Mouse (Mus musculus): ENCODE results near the gene Pacsin2. TPM values are rescaled to one million over a fixed set of nuclear protein-coding genes. Genes with fewer than 3 reads are reported as not detected.

The Pacsin2 gene
- polyA plus RNA-seq, 1 experiment: 42.5 TPM

DNA sequence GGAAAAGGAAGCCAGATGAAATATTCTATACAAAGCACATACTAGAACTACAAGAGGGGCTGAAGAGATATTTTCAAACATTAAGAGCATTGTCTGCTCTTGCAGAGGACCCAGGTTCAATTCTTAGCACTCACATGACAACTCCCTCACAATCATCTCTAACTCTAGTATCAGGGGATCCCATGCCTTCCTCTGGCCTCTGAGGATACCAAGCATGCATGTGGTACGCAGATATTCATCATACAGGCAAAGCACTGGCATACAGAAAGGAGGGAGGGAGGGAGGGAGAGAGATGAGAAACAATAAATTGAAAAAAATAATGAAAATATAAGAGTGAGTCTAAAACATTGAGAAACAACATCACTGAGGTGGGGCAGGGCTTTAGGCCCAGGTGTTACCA, 35.8 kb downstream of the Pacsin2 start:
- Histone ChIP-seq H3K27ac (replicated peaks; ENCODE audit: low read depth, low read length) (no peak overlapping the region), H3K4me1 (ENCODE audit: control insufficient read depth, insufficient read depth, insufficient read length, low read length) (peaks cover 37% of the 10 kb centered on the region), H3K4me3 (ENCODE audit: insufficient read depth, low read depth, low read length) (no peak overlapping the region)

GRCm38 (mm10) chr15:83427294-83428163, 36.9 kb downstream of the Pacsin2 start:
- H3K27ac ChIP-seq (replicated peaks; ENCODE audit: low read depth, low read length): peak overlapping the region; percentile 23; the same call in 1 of the 2 replicates
- H3K4me1 ChIP-seq (ENCODE audit: control insufficient read depth, insufficient read depth, insufficient read length, low read length): peaks cover 36% of the 10 kb centered on the region
- no peak overlapping the region for H3K4me3 ChIP-seq (ENCODE audit: insufficient read depth, low read depth, low read length)

DNA sequence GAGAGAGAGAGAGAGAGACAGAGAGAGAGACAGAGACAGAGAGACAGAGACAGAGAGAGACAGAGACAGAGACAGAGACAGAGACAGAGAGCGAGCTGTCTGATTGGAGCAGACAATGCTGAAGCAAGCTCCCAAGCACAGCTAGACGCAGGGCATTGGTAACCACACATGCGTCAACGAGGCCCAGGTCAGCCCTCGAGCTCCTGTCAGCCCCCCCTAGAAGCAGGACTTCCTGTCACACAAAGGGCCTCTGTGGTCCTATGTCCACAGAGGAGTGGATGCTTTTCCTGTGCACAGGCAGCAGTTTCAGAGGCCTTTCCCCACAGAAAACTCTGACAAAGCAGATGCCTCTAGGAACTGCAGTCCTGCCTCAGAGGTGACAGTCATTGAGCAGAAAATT, 38.6 kb downstream of the Pacsin2 start:
- peaks cover 34% of the 10 kb centered on the region for H3K4me1 ChIP-seq (ENCODE audit: control insufficient read depth, insufficient read depth, insufficient read length, low read length)
- no peak overlapping the region for H3K4me3 ChIP-seq (ENCODE audit: insufficient read depth, low read depth, low read length)
- peak overlapping the region; percentile 53 for H3K27ac ChIP-seq (replicated peaks; ENCODE audit: low read depth, low read length)

DNA sequence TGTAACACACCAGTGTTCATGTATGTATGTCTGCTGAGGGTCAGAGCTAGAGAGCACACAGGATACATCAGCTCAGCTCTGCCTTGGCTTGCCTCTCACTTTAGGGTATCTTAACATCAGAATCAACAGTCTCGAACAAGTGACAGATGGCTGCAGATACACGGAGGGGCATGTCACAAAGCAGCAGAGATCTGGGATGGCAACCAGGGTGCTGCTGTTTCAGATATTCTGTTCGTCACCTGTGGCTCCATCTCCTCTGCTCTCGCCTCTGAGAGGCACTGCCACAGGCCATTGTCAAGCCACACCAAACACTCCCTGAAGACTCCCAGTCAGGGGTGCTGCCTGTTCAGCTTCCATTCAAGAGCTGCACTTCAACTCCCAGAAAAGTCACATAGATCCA, 39.1 kb downstream of the Pacsin2 start:
- peaks cover 32% of the 10 kb centered on the region for H3K4me1 ChIP-seq (ENCODE audit: control insufficient read depth, insufficient read depth, insufficient read length, low read length)
- no peak overlapping the region for H3K4me3 ChIP-seq (ENCODE audit: insufficient read depth, low read depth, low read length)
- peak overlapping the region; percentile 40; the same call in 1 of the 2 replicates for H3K27ac ChIP-seq (replicated peaks; ENCODE audit: low read depth, low read length)

DNA sequence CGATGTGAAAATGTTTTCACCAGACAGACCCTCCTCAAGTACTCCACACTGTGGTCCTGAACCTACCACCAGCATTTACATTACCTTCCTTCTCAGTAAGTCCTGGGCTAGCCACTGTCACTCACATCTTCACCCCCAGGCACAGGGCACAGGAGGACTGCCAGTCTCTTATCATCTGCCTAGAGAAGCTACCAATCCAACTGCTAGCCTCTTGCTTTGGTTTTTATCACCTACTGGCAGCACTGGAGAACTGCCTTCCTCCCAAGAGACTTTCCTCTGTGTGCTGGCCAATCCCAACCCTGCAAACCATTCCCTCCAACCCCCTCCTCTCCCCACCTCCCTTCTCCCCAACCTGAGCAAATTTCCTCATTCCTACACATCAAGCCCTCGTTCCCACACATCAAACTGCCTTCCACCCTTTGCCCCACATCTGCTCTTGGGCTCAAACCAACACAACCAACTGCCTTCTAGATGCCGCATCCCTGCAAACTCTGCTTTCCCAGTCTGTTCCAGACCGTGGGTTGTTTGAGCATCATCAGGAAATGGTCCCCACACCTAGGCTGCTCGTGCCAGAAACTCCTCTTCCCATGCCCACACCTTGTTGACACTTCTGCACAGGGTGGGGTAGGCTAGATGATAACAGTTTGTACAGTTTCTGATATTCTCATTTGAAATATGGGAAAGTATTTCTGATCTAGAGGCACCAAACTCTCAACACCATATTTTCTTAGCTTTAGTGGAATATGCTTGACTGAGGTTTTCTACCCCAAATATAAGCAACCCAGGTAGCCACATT, 40.6 kb downstream of the Pacsin2 start:
- Histone ChIP-seq H3K4me1 (ENCODE audit: control insufficient read depth, insufficient read depth, insufficient read length, low read length) (peaks cover 36% of the 10 kb centered on the region), H3K27ac (replicated peaks; ENCODE audit: low read depth, low read length) (peak overlapping the region; percentile 46; the same call in 1 of the 2 replicates), H3K4me3 (ENCODE audit: insufficient read depth, low read depth, low read length) (no peak overlapping the region)

DNA sequence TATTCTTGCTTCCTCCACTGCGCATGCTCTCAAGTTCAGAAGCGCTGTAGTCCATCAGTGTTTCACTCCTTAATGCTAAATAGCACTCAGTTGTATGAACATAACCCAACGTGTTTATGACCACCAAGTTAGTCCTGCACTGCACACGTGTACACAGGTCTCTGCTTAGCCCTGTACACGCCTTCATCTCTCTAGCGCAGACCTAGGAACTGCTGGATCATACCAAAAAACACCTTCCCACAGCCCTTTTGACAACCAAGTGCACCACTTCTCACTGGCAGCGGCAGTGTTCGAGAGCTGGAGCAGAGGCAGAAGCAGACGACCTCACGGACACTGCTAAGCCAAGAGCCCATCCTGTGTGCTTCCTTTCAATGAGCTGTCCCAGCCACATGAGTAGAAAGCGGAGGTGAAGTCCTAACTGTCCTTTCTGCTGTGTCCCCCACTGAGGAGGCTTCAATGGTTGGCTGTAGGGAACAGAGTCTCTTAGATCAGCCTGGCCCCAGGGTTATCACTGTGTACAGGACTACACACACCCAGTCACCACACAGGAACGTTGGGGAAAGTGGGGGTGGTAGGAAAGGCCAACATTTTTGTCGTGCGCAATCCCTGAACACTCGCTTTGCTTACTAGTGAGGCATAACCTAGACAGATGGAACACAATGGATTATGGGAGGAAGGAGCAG, 42.0 kb downstream of the Pacsin2 start:
- Histone ChIP-seq H3K4me1 (ENCODE audit: control insufficient read depth, insufficient read depth, insufficient read length, low read length) (peaks cover 39% of the 10 kb centered on the region), H3K4me3 (ENCODE audit: insufficient read depth, low read depth, low read length) (no peak overlapping the region), H3K27ac (replicated peaks; ENCODE audit: low read depth, low read length) (peak overlapping the region; percentile 56)

- Histone ChIP-seq H3K4me3 (ENCODE audit: insufficient read depth, low read depth, low read length) (no peak overlapping the region), H3K27ac (replicated peaks; ENCODE audit: low read depth, low read length) (no peak overlapping the region), H3K4me1 (ENCODE audit: control insufficient read depth, insufficient read depth, insufficient read length, low read length) (peaks cover 33% of the 10 kb centered on the region)
Observed at GRCm38 (mm10) chr15:83419562-83419961, 44.8 kb downstream of the Pacsin2 start.

DNA sequence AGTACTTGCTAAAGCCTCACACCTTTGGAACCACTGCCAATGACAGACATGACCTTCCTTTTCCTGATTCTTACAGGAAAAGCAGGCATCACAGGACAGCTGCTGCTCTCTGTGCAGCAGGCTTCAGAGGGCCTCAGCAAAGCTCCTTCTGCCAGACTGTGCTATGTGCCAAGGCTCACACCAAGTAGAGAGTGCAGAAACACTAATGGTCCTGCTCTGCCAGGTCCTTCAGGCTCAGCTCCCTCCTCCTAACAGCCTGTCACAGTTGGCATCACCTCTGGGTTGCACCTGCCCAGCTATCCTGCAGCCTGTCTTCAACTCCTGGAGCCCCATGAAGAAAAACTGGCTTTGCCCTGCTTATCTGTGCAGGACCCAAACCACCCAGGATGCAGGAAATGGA, 45.7 kb downstream of the Pacsin2 start:
- H3K4me1 ChIP-seq (ENCODE audit: control insufficient read depth, insufficient read depth, insufficient read length, low read length): peaks cover 30% of the 10 kb centered on the region
- H3K27ac ChIP-seq (replicated peaks; ENCODE audit: low read depth, low read length): no peak overlapping the region
- H3K4me3 ChIP-seq (ENCODE audit: insufficient read depth, low read depth, low read length): no peak overlapping the region

DNA sequence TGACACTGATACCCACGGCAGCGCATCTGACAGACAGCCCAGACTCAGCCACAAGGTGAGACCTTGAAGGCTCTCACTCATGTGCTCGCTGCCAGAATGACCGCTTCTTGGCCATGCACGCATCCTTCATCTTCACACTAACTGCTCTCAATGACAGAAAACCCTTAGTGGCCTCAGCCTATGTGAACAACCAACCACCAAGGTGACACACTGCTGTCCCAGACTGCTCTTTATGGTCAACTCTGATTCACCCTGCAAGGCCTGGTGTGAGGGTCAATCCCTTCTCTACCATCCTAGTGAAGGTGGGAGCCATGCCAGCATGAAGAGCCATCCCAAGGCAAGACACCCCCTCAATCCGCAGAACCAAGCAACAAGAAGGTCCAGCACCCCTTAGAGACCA, 46.5 kb downstream of the Pacsin2 start:
- H3K27ac ChIP-seq (replicated peaks; ENCODE audit: low read depth, low read length): no peak overlapping the region; the same call in 1 of the 2 replicates
- peaks cover 25% of the 10 kb centered on the region for H3K4me1 ChIP-seq (ENCODE audit: control insufficient read depth, insufficient read depth, insufficient read length, low read length)

GRCm38 (mm10) chr15:83417407-83417806, 47.0 kb downstream of the Pacsin2 start:
- no peak overlapping the region for H3K4me3 ChIP-seq (ENCODE audit: insufficient read depth, low read depth, low read length)
- H3K4me1 ChIP-seq (ENCODE audit: control insufficient read depth, insufficient read depth, insufficient read length, low read length): peaks cover 25% of the 10 kb centered on the region
- no peak overlapping the region for H3K27ac ChIP-seq (replicated peaks; ENCODE audit: low read depth, low read length)

More for the DNA sequence above, 46.5 kb downstream of the Pacsin2 start:
- H3K4me3 ChIP-seq (ENCODE audit: insufficient read depth, low read depth, low read length): no peak overlapping the region

- H3K4me1 ChIP-seq (ENCODE audit: control insufficient read depth, insufficient read depth, insufficient read length, low read length): peaks cover 29% of the 10 kb centered on the region
- H3K27ac ChIP-seq (replicated peaks; ENCODE audit: low read depth, low read length): no peak overlapping the region
- H3K4me3 ChIP-seq (ENCODE audit: insufficient read depth, low read depth, low read length): no peak overlapping the region
Observed at GRCm38 (mm10) chr15:83415391-83415790, 49.0 kb downstream of the Pacsin2 start.

GRCm38 (mm10) chr15:83411616-83412015, 52.8 kb downstream of the Pacsin2 start:
- Histone ChIP-seq H3K4me1 (ENCODE audit: control insufficient read depth, insufficient read depth, insufficient read length, low read length) (peaks cover 20% of the 10 kb centered on the region), H3K27ac (replicated peaks; ENCODE audit: low read depth, low read length) (no peak overlapping the region), H3K4me3 (ENCODE audit: insufficient read depth, low read depth, low read length) (no peak overlapping the region)

DNA sequence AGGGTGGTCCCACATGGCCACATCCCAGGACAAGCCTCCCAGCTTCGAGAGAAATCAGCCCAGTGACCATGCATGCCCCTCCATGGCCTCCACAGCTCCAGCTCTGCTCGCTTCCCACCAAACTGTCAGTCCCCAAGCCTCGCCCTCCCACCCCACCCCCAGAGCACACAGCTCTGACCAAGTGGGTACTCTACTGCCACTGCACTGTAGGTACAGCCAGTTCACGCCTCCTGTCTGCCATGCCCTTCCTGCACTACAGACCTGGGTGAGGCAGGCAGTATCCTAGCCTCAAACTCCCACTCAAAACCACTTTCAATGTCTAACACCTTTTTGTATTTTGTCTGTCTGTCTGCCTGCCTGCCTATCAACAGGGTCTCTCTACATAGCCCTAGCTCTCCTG, 53.7 kb downstream of the Pacsin2 start:
- peaks cover 20% of the 10 kb centered on the region for H3K4me1 ChIP-seq (ENCODE audit: control insufficient read depth, insufficient read depth, insufficient read length, low read length)
- H3K4me3 ChIP-seq (ENCODE audit: insufficient read depth, low read depth, low read length): no peak overlapping the region
- H3K27ac ChIP-seq (replicated peaks; ENCODE audit: low read depth, low read length): no peak overlapping the region

DNA sequence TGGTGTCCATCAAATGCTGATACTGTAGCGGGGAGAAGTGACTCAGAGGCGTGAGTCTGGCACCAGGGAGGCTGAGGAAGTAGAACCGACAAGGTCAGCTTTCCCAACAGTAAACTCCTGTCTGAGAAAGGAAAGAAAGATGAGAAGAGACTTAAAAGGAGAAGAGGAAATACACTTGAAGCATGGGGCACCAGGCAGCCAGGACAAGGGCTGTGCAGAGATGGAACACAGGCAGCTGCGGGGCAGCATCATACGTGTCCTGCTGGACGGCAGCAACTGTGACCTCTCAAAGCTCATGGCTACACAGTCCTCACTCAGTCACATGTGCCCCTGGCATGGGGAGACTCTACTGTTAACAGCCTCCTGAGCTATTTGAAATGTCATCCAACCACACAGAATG, 54.1 kb downstream of the Pacsin2 start:
- no peak overlapping the region for H3K27ac ChIP-seq (replicated peaks; ENCODE audit: low read depth, low read length)
- no peak overlapping the region for H3K4me3 ChIP-seq (ENCODE audit: insufficient read depth, low read depth, low read length)
- H3K4me1 ChIP-seq (ENCODE audit: control insufficient read depth, insufficient read depth, insufficient read length, low read length): peaks cover 19% of the 10 kb centered on the region

Data from brown adipose tissue, adult 24 weeks (tissue).